Mouse (Mus musculus) liver, embryonic 13.5 days (tissue): ENCODE results near the gene Ssh3. TPM values are rescaled to one million over a fixed set of nuclear protein-coding genes. Genes with fewer than 3 reads are reported as not detected.
A peak's percentile ranks its signal among the peaks of the same experiment; 100 is the strongest.

ENCODE experiments used
- ATAC-seq: fragments of 200-750 bp; cut with Nextera tagmentation; 2 replicates; pipeline ENCODE4 v1.8.0; 2017; ENCODE audit warnings: low read depth, mild to moderate bottlenecking, moderate number of reproducible peaks, moderate library complexity
- DNase-seq: peaks from one replicate; pipeline ENCODE4 v3.0.0; 2022
- H3K27ac ChIP-seq: fragments of 300-500 bp; sonication (generic); 2 replicates; pipeline ENCODE4 v1.5.1; 2015; ENCODE audit warnings: moderate library complexity, mild to moderate bottlenecking, inconsistent platforms
- H3K27me3 ChIP-seq: fragments of 300-500 bp; sonication (generic); 2 replicates; pipeline ENCODE4 v1.6.1; 2015; ENCODE audit warnings: mild to moderate bottlenecking, inconsistent platforms
- H3K36me3 ChIP-seq: fragments of 300-500 bp; sonication (generic); 2 replicates; pipeline ENCODE4 v1.6.1; 2015; ENCODE audit warnings: mild to moderate bottlenecking, inconsistent platforms
- H3K4me1 ChIP-seq: fragments of 300-500 bp; sonication (generic); replicated peaks from 2 replicates; pipeline ENCODE4 v1.6.1; 2015; ENCODE audit warnings: inconsistent platforms
- H3K4me2 ChIP-seq: fragments of 300-500 bp; sonication (generic); 2 replicates; pipeline ENCODE4 v1.6.1; 2015; ENCODE audit warnings: inconsistent platforms, mild to moderate bottlenecking, moderate library complexity
- H3K4me3 ChIP-seq: fragments of 300-500 bp; sonication (generic); replicated peaks from 2 replicates; pipeline ENCODE4 v1.5.1; 2015; ENCODE audit warnings: mild to moderate bottlenecking, inconsistent platforms
- H3K9ac ChIP-seq: fragments of 300-500 bp; sonication (generic); 2 replicates; pipeline ENCODE4 v1.6.1; 2015; ENCODE audit warnings: mild to moderate bottlenecking, inconsistent platforms
- H3K9me3 ChIP-seq: fragments of 300-500 bp; sonication (generic); replicated peaks from 2 replicates; pipeline ENCODE4 v1.6.1; 2016; ENCODE audit warnings: inconsistent platforms
- WGBS: fragments of 180-500 bp; shearing (Covaris S2); methylation state at CpG from one replicate; pipeline ENCODE4 v1.1.7; 2015; ENCODE audit not compliant: insufficient replicate concordance; 5-methylcytosine and 5-hydroxymethylcytosine counted together
- polyA plus RNA-seq: library from polyadenylated mRNA; unstranded; fragments of >200 nt; fragmentation: Nextera tagmentation; extraction: Ambion mirVana; gene quantifications from 2 replicates; pipeline ENCODE4 v1.2.1, GENCODE M21; 2015

The Ssh3 gene
- polyA plus RNA-seq = 1.3 and 1.7 TPM in 2 replicates

GRCm38 (mm10) chr19:4268566-4269361 lies at the start of gene Ssh3:
Gene Ssh3 (minus strand): TSS chr19:4269180.
- peak; percentile 79 for ATAC-seq
- H3K9me3 ChIP-seq = no peaks in the 10 kb centered on the region
- H3K4me3 ChIP-seq = peak within 1 kb of the TSS; percentile 49
- peaks cover 30% of the 10 kb centered on the region for H3K27me3 ChIP-seq
- H3K4me2 ChIP-seq = peak within 1 kb of the TSS; percentile 67
- 12% methylated on average over 46 of the region's 46 CpGs for WGBS
- peaks cover 16% of the 10 kb centered on the region for H3K4me1 ChIP-seq
- peak within 1 kb of the TSS; percentile 45 for H3K9ac ChIP-seq
- H3K27ac ChIP-seq = no peak within 1 kb of the TSS
- H3K36me3 ChIP-seq = no peaks in the 10 kb centered on the region
- peak; percentile 54 for DNase-seq

DNA sequence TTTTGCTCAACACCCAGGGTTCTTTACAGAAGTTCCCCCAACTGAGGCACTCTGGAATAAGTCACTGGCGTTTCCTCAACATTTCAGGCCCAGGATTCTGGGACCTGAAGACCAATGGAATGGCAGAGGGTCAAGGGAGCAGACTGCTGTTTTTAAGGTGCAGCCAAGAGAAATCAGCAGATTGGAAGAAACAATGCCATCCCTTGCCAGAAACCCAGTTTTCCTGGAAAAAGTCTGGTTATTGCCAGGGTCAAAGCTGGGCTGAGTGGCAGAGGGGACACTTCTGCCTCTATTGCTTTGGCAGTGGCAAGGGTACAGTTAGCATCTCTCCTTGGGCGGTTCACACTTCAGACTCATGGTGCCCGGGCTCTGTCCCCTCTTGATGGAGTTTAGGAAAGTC lies 48.2 kb upstream of the Ssh3 start:
- DNase-seq (no peak), ATAC-seq (no peak)
- WGBS = 86% methylated on average over 3 of the region's 3 CpGs
- Histone ChIP-seq H3K4me1 (peaks cover 7% of the 10 kb centered on the region; the same call in 1 of the 2 replicates), H3K27me3 (no peaks in the 10 kb centered on the region), H3K4me2 (no peak overlapping the region), H3K4me3 (no peak overlapping the region), H3K27ac (no peak overlapping the region), H3K36me3 (peaks cover 55% of the 10 kb centered on the region), H3K9ac (no peak overlapping the region), H3K9me3 (no peaks in the 10 kb centered on the region)

GRCm38 (mm10) chr19:4315223-4315944 lies 46.4 kb upstream of the Ssh3 start:
- Histone ChIP-seq H3K4me1 (peaks cover 7% of the 10 kb centered on the region; the same call in 1 of the 2 replicates), H3K36me3 (peaks cover 39% of the 10 kb centered on the region), H3K27me3 (no peaks in the 10 kb centered on the region), H3K27ac (no peak overlapping the region), H3K4me2 (no peak overlapping the region), H3K9ac (no peak overlapping the region), H3K4me3 (no peak overlapping the region), H3K9me3 (no peaks in the 10 kb centered on the region)
- WGBS = 72% methylated on average over 6 of the region's 6 CpGs
- DNase-seq = no peak
- ATAC-seq = no peak

DNA sequence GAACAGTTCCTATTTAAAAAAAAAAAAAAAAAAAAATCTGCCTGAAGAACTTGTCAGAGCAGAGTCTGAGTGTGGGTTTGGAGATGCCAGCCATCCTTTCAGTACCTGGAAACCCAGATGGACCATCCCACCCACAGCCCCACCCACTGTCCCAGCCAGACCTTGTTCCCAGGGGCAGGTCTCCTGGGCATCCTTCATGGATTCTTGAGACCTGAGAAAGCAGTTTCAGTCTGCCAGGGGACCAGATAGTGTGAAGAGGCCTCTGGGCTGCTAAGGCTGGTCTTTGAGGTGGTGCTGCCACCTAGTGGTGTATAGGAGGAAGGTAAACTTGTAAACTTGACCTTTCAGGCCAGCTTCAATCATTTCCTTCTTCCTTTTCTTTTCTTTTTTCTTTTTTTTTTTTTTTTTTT lies 40.8 kb upstream of the Ssh3 start:
- Histone ChIP-seq H3K27me3 (no peaks in the 10 kb centered on the region), H3K4me2 (no peak overlapping the region), H3K9ac (no peak overlapping the region), H3K4me1 (peaks cover 11% of the 10 kb centered on the region), H3K4me3 (no peak overlapping the region), H3K27ac (no peak overlapping the region), H3K9me3 (no peaks in the 10 kb centered on the region), H3K36me3 (no peaks in the 10 kb centered on the region)
- no peak for ATAC-seq
- DNase-seq = peak; percentile 44

GRCm38 (mm10) chr19:4309302-4309701 lies 40.3 kb upstream of the Ssh3 start:
- no peaks in the 10 kb centered on the region for H3K9me3 ChIP-seq
- H3K9ac ChIP-seq = no peak overlapping the region
- no peak overlapping the region for H3K27ac ChIP-seq
- H3K4me1 ChIP-seq = peaks cover 16% of the 10 kb centered on the region
- H3K4me3 ChIP-seq = no peak overlapping the region
- H3K4me2 ChIP-seq = no peak overlapping the region
- H3K27me3 ChIP-seq = no peaks in the 10 kb centered on the region
- no peak for DNase-seq
- WGBS = 78% methylated on average over 4 of the region's 4 CpGs
- ATAC-seq = no peak
- H3K36me3 ChIP-seq = no peaks in the 10 kb centered on the region

GRCm38 (mm10) chr19:4306190-4306577 lies 37.2 kb upstream of the Ssh3 start, which contains the start of gene Grk2:
Gene Grk2 (minus strand): TSS chr19:4306222.
- peak; percentile 82 for ATAC-seq
- no peaks in the 10 kb centered on the region for H3K27me3 ChIP-seq
- H3K36me3 ChIP-seq = no peaks in the 10 kb centered on the region
- H3K9me3 ChIP-seq = no peaks in the 10 kb centered on the region
- H3K4me3 ChIP-seq = peak within 1 kb of the TSS; percentile 97
- peak; percentile 74 for DNase-seq
- peak within 1 kb of the TSS; percentile 87 for H3K27ac ChIP-seq
- peaks cover 47% of the 10 kb centered on the region for H3K4me1 ChIP-seq
- WGBS = 1% methylated on average over 33 of the region's 46 CpGs
- H3K4me2 ChIP-seq = peak within 1 kb of the TSS; percentile 78
- H3K9ac ChIP-seq = peak within 1 kb of the TSS; percentile 97

DNA sequence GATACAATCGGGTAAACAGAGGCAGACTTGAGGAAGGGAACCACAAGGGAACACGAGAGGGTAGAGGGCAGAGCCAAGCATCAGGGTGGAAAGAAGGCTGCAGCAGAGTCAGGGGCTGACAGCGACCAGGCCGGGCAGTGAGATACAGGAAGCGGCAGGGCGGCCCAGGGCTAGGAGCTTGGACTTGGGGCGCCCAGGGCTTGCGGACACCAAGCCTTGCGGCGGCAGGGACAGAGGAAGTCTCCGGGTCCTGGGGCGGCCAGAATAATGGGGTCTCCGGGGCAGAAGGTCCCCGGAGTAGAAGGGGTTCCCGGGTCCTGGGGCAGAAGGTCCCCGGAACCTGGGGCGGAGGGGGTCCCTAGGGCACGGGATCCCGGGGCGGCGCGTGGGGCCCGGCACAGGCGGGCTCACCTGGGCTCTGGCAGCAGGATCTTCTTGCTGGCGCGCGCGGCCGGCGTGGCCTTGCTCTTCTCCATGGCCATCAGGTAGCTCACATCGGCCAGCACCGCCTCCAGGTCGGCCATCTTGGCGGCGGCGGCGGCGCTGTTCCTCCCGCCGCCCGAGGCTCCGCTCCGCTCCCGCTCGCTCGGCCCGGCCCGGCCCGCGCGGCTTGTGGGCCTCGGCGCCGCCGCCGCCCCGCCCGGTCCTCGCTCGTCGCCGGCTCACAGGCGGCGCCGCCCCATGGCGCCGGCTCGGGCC lies 36.7 kb upstream of the Ssh3 start:
- peak overlapping the region; percentile 97 for H3K4me3 ChIP-seq
- H3K27me3 ChIP-seq = no peaks in the 10 kb centered on the region
- peaks cover 53% of the 10 kb centered on the region for H3K4me1 ChIP-seq
- under 1% methylated on average over 54 of the region's 68 CpGs for WGBS
- H3K9ac ChIP-seq = peak overlapping the region; percentile 97
- H3K27ac ChIP-seq = peak overlapping the region; percentile 87
- H3K9me3 ChIP-seq = no peaks in the 10 kb centered on the region
- DNase-seq (peak; percentile 37), ATAC-seq (peak; percentile 70)
- H3K4me2 ChIP-seq = peak overlapping the region; percentile 78
- H3K36me3 ChIP-seq = no peaks in the 10 kb centered on the region

DNA sequence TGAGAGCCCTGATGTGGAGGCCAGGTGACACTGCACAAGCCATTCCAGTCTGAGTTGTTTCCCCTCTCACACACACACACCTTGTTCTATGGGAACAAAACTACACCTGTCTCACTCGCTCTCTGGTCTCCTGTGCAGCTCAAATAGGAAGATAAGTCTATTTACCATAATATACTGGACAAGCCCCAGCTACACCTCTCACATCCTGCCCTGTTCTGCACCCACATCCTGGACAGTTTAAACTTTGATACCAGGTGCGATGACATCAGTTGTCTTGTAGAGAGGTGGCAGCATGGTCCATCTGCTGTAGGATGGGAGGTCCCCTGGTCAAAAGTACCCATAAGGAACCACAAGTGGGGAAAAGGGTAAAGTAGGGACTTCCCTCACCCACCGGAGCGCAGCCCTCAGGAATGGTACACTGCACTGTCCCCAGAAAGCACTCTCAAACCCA lies 35.9 kb upstream of the Ssh3 start:
- Histone ChIP-seq H3K27me3 (no peaks in the 10 kb centered on the region), H3K9me3 (no peaks in the 10 kb centered on the region), H3K9ac (peak overlapping the region; percentile 97), H3K4me2 (peak overlapping the region; percentile 78), H3K4me1 (peaks cover 60% of the 10 kb centered on the region), H3K36me3 (no peaks in the 10 kb centered on the region), H3K27ac (peak overlapping the region; percentile 87), H3K4me3 (peak overlapping the region; percentile 97)
- DNase-seq (no peak), ATAC-seq (no peak)
- 14% methylated on average over 4 of the region's 4 CpGs for WGBS

DNA sequence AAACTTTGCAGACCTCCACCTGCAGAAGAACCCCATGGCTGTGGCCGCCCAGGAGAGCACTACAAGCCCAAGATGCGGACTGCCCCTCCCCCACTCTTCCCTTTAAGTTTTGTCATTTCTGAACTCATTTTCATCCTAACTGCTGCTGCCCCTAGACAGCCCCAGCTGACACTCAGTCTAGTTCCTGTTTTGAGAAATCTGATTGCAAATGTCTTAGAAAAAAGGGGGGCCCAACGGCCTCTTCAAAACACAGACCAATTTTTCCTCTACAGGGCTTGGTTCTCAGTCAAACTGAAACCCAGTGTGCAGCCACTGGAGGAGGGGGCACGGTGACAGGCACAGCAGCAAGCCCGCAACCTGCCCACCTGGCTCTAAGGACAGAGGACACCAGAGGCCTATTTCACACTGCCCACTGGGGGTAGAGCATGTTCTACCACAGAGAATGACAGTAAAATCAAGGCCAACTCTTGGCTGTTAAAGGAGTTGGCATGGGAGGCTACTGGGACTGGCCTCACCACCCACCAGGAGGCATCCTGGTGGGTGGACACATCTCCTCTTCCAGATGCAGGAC lies 35.4 kb upstream of the Ssh3 start:
- Histone ChIP-seq H3K27me3 (no peaks in the 10 kb centered on the region), H3K4me3 (peak overlapping the region; percentile 97), H3K27ac (peak overlapping the region; percentile 87), H3K36me3 (no peaks in the 10 kb centered on the region), H3K9me3 (no peaks in the 10 kb centered on the region), H3K4me2 (peak overlapping the region; percentile 78), H3K9ac (peak overlapping the region; percentile 97), H3K4me1 (peaks cover 66% of the 10 kb centered on the region)
- ATAC-seq (no peak), DNase-seq (no peak)
- 13% methylated on average over 5 of the region's 5 CpGs for WGBS

GRCm38 (mm10) chr19:4303640-4303995 lies 34.6 kb upstream of the Ssh3 start:
- 67% methylated on average over 5 of the region's 5 CpGs for WGBS

More at GRCm38 (mm10) chr19:4303640-4303995, 34.6 kb upstream of the Ssh3 start:
- Histone ChIP-seq H3K4me1 (peaks cover 73% of the 10 kb centered on the region), H3K9me3 (no peaks in the 10 kb centered on the region), H3K4me3 (peak overlapping the region; percentile 12; the same call in 1 of the 2 replicates), H3K27ac (peak overlapping the region; percentile 81), H3K9ac (peak overlapping the region; percentile 36; the same call in 1 of the 2 replicates), H3K27me3 (no peaks in the 10 kb centered on the region), H3K4me2 (peak overlapping the region; percentile 78), H3K36me3 (no peaks in the 10 kb centered on the region)
- ATAC-seq (no peak), DNase-seq (no peak)
